Mouse (Mus musculus) testis, adult 2 months (tissue): Measurements from ENCODE around the gene Ces4a. TPM values are rescaled to one million over a fixed set of nuclear protein-coding genes. Genes with fewer than 3 reads are reported as not detected.
"Not testable (repeated sequence)": the region's sequence is repeated elsewhere in the genome, so short reads cannot be mapped to it uniquely, and the experiment has no call there.

ENCODE experiments used
- H3K27ac ChIP-seq: fragments of 200-500 bp; 2 replicates; pipeline ENCODE4 v1.5.1; 2012; ENCODE audit warnings: low read depth, low read length; ENCODE audit not compliant: control insufficient read depth, insufficient read depth
- H3K27me3 ChIP-seq: fragments of 200-500 bp; 2 replicates; pipeline ENCODE4 v1.6.1; 2012; ENCODE audit warnings: mild to moderate bottlenecking, low read length, moderate library complexity; ENCODE audit not compliant: control insufficient read depth, insufficient read depth
- H3K36me3 ChIP-seq: fragments of 200-500 bp; 2 replicates; pipeline ENCODE4 v1.6.1; 2012; ENCODE audit warnings: mild to moderate bottlenecking, low read length; ENCODE audit not compliant: control insufficient read depth, insufficient read depth
- H3K4me1 ChIP-seq: fragments of 200-500 bp; 2 replicates; pipeline ENCODE4 v1.6.1; 2012; ENCODE audit warnings: low read length; ENCODE audit not compliant: control insufficient read depth, insufficient read depth
- H3K4me3 ChIP-seq: fragments of 200-500 bp; 2 replicates; pipeline ENCODE4 v1.5.1; 2012; ENCODE audit warnings: low read depth, mild to moderate bottlenecking, low read length, moderate library complexity, mixed read lengths; ENCODE audit not compliant: control insufficient read depth
- CTCF ChIP-seq: fragments of 200-500 bp; IDR thresholded peaks from 2 replicates; pipeline ENCODE4 v1.5.1; 2012; ENCODE audit warnings: low read depth, mild to moderate bottlenecking, inconsistent platforms, low read length, moderate library complexity; ENCODE audit not compliant: control insufficient read depth, insufficient read depth, insufficient replicate concordance
- POLR2A ChIP-seq: fragments of 200-500 bp; IDR thresholded peaks from 2 replicates; pipeline ENCODE4 v1.6.1; 2012; ENCODE audit warnings: low read depth, mild to moderate bottlenecking, inconsistent platforms, low read length, moderate library complexity; ENCODE audit not compliant: control insufficient read depth
- polyA plus RNA-seq: library from polyadenylated mRNA; depleted of rRNA; stranded (reverse); fragments of >200 nt; gene quantifications from 2 replicates; pipeline ENCODE4 v1.2.3, GENCODE M21; 2012; rRNA removed

Ces4a gene
- 0.19 TPM in 2 replicates for polyA plus RNA-seq

- TF ChIP-seq CTCF (no peak), POLR2A (no peak)
- Histone ChIP-seq H3K4me1 (no peaks in the 10 kb centered on the region), H3K36me3 (no peaks in the 10 kb centered on the region), H3K27me3 (no peaks in the 10 kb centered on the region), H3K27ac (no peak within 1 kb of the TSS), H3K4me3 (no peak within 1 kb of the TSS)
These were observed at the start of gene Ces4a for GRCm38 (mm10) chr8:105131509-105131908. Gene Ces4a, plus strand, starts transcription at chr8:105131800.

GRCm38 (mm10) chr8:105083449-105084050, 48.0 kb upstream of the Ces4a start, which contains the start of gene Ces3b:
Gene Ces3b, plus strand, starts transcription at chr8:105083753.
- H3K27ac ChIP-seq: no peak within 1 kb of the TSS
- H3K4me1 ChIP-seq: no peaks in the 10 kb centered on the region
- H3K4me3 ChIP-seq: no peak within 1 kb of the TSS
- H3K27me3 ChIP-seq: no peaks in the 10 kb centered on the region
- TF ChIP-seq CTCF (no peak), POLR2A (no peak)
- H3K36me3 ChIP-seq: no peaks in the 10 kb centered on the region

GRCm38 (mm10) chr8:105088166-105088565, 43.4 kb upstream of the Ces4a start:
- not testable (repeated sequence) for H3K4me1 ChIP-seq, H3K27ac ChIP-seq, H3K4me3 ChIP-seq, H3K36me3 ChIP-seq, H3K27me3 ChIP-seq

- Histone ChIP-seq H3K36me3 (no peaks in the 10 kb centered on the region), H3K27me3 (no peaks in the 10 kb centered on the region), H3K4me1 (no peaks in the 10 kb centered on the region), H3K27ac (no peak overlapping the region), H3K4me3 (no peak overlapping the region)
- TF ChIP-seq CTCF (no peak), POLR2A (no peak)
These were observed 43.0 kb upstream of the Ces4a start for GRCm38 (mm10) chr8:105088581-105088980.

GRCm38 (mm10) chr8:105093992-105094391, 37.6 kb upstream of the Ces4a start:
- H3K36me3 ChIP-seq: no peaks in the 10 kb centered on the region
- no peak overlapping the region for H3K27ac ChIP-seq
- H3K4me1 ChIP-seq: no peaks in the 10 kb centered on the region
- H3K27me3 ChIP-seq: no peaks in the 10 kb centered on the region
- TF ChIP-seq POLR2A: no peak
- no peak for TF ChIP-seq CTCF
- no peak overlapping the region for H3K4me3 ChIP-seq

GRCm38 (mm10) chr8:105102101-105102785, 29.4 kb upstream of the Ces4a start:
- H3K27ac ChIP-seq, H3K27me3 ChIP-seq, H3K4me3 ChIP-seq, H3K36me3 ChIP-seq, H3K4me1 ChIP-seq: not testable (repeated sequence)

GRCm38 (mm10) chr8:105103701-105104100, 27.9 kb upstream of the Ces4a start:
- not testable (repeated sequence) for H3K36me3 ChIP-seq, H3K4me3 ChIP-seq, H3K27me3 ChIP-seq, H3K4me1 ChIP-seq, H3K27ac ChIP-seq

- TF ChIP-seq POLR2A (no peak), CTCF (no peak)
These were observed 27.4 kb upstream of the Ces4a start for GRCm38 (mm10) chr8:105104220-105104619.

More at GRCm38 (mm10) chr8:105104220-105104619, 27.4 kb upstream of the Ces4a start:
- Histone ChIP-seq H3K4me3 (no peak overlapping the region), H3K27ac (no peak overlapping the region), H3K36me3 (no peaks in the 10 kb centered on the region), H3K4me1 (no peaks in the 10 kb centered on the region), H3K27me3 (no peaks in the 10 kb centered on the region)
